Mouse (Mus musculus) E14TG2a.4 (cell line): ENCODE results near the gene Slc25a47.

Source experiments
- CTCF ChIP-seq: conservative IDR thresholded peaks from 2 replicates; pipeline ENCODE4 v1.5.1; 2014; ENCODE audit warnings: low read length
- NANOG ChIP-seq: IDR thresholded peaks from 2 replicates; pipeline ENCODE4 v1.6.1; 2014; ENCODE audit warnings: borderline replicate concordance, low read length, mixed read lengths

- TF ChIP-seq CTCF = no peak
- TF ChIP-seq NANOG = no peak
These were observed 58.6 kb downstream of the Slc25a47 start for GRCm38 (mm10) chr12:108894432-108894816.
